Comparison of ENCODE assay signal across 8 mouse cellular contexts in genomic region chr2:38513183-38513529, GRCm38 (mm10). TPM values are rescaled to one million over a fixed set of nuclear protein-coding genes. Genes with fewer than 3 reads are reported as not detected.
A peak's percentile ranks its signal among the peaks of the same experiment; 100 is the strongest.
DNase-seq lines count a peak whose midpoint lies in the region; ATAC-seq lines count a peak whose summit lies in the region.

No protein-coding gene starts in this region.

- 43% methylated on average over 2 of the region's 2 CpGs for WGBS in forebrain, embryonic 14.5 days
- WGBS in liver, embryonic 11.5 days = 71% methylated on average over 2 of the region's 2 CpGs
- WGBS in stomach, embryonic 15.5 days = 61% methylated on average over 2 of the region's 2 CpGs

- peak overlapping the region; percentile 2 for H3K4me3 ChIP-seq in megakaryocyte, embryonic 14.5 days (replicated peaks)
- H3K4me3 ChIP-seq in forebrain, embryonic 14.5 days (ENCODE audit: low read depth, low read length) = peak overlapping the region; percentile 81
- H3K4me3 ChIP-seq in liver, embryonic 11.5 days (ENCODE audit: low read depth, low read length) = peak overlapping the region; percentile 86
- peak overlapping the region; percentile 82 for H3K4me3 ChIP-seq in stomach, embryonic 15.5 days (replicated peaks)

- H3K9me3 ChIP-seq in megakaryocyte, embryonic 14.5 days = peaks cover 10% of the 10 kb centered on the region
- H3K9me3 ChIP-seq in forebrain, embryonic 14.5 days (replicated peaks; ENCODE audit: control insufficient read depth, low read length) = 0 out of 2 replicates have a peak, but pooled peaks cover 2% of the 10 kb centered on the region
- no peaks in the 10 kb centered on the region for H3K9me3 ChIP-seq in liver, embryonic 11.5 days (ENCODE audit: control insufficient read depth, low read length)
- no peaks in the 10 kb centered on the region for H3K9me3 ChIP-seq in stomach, embryonic 15.5 days

- no peak for DNase-seq in forebrain, embryonic 14.5 days (ENCODE audit: low spot score)
- DNase-seq in liver, embryonic 11.5 days (ENCODE audit: low spot score) = no peak
- DNase-seq in left cerebral cortex, postnatal 36 days (ENCODE audit: low spot score in 2 of 2) = no peak
- DNase-seq in c-Kit-positive CD71-positive TER-119-positive erythroid progenitor cells, embryonic 14.5 days (ENCODE audit: low spot score) = no peak
- no peak for DNase-seq in spleen, postnatal 10 days (ENCODE audit: low spot score in 2 of 2)

- peak overlapping the region; percentile 83; the same call in 1 of the 2 replicates for H3K27ac ChIP-seq in forebrain, embryonic 14.5 days (ENCODE audit: low read depth, low read length)
- peak overlapping the region; percentile 56; the same call in 1 of the 2 replicates for H3K27ac ChIP-seq in liver, embryonic 11.5 days (ENCODE audit: low read depth, low read length)
- H3K27ac ChIP-seq in stomach, embryonic 15.5 days = peak overlapping the region; percentile 95

- H3K4me1 ChIP-seq in megakaryocyte, embryonic 14.5 days = peaks cover 29% of the 10 kb centered on the region
- H3K4me1 ChIP-seq in forebrain, embryonic 14.5 days (ENCODE audit: control insufficient read depth, insufficient read depth, low read length) = peaks cover 32% of the 10 kb centered on the region
- H3K4me1 ChIP-seq in liver, embryonic 11.5 days (replicated peaks; ENCODE audit: control insufficient read depth, insufficient read depth, low read length) = peaks cover 14% of the 10 kb centered on the region
- H3K4me1 ChIP-seq in stomach, embryonic 15.5 days = peaks cover 25% of the 10 kb centered on the region

- H3K9ac ChIP-seq in forebrain, embryonic 14.5 days (ENCODE audit: low read length) = peak overlapping the region; percentile 90
- peak overlapping the region; percentile 48 for H3K9ac ChIP-seq in liver, embryonic 11.5 days (ENCODE audit: low read depth, low read length)
- H3K9ac ChIP-seq in stomach, embryonic 15.5 days = peak overlapping the region; percentile 74; the same call in 1 of the 2 replicates

- peaks cover 82% of the 10 kb centered on the region for H3K27me3 ChIP-seq in megakaryocyte, embryonic 14.5 days (replicated peaks)
- no peaks in the 10 kb centered on the region for H3K27me3 ChIP-seq in forebrain, embryonic 14.5 days (replicated peaks; ENCODE audit: control insufficient read depth, insufficient read depth, low read length)
- peaks cover 5% of the 10 kb centered on the region; the same call in 1 of the 2 replicates for H3K27me3 ChIP-seq in liver, embryonic 11.5 days (replicated peaks; ENCODE audit: control insufficient read depth, insufficient read depth, low read length)
- no peaks in the 10 kb centered on the region for H3K27me3 ChIP-seq in stomach, embryonic 15.5 days (replicated peaks)

- H3K4me2 ChIP-seq in forebrain, embryonic 14.5 days (ENCODE audit: low read length) = peak overlapping the region; percentile 76
- H3K4me2 ChIP-seq in liver, embryonic 11.5 days = peak overlapping the region; percentile 74
- H3K4me2 ChIP-seq in stomach, embryonic 15.5 days = peak overlapping the region; percentile 82

- H3K36me3 ChIP-seq in megakaryocyte, embryonic 14.5 days (replicated peaks; ENCODE audit: low read length) = no peaks in the 10 kb centered on the region
- H3K36me3 ChIP-seq in forebrain, embryonic 14.5 days (ENCODE audit: control insufficient read depth, insufficient read depth, low read length) = no peaks in the 10 kb centered on the region
- H3K36me3 ChIP-seq in liver, embryonic 11.5 days (ENCODE audit: control insufficient read depth, insufficient read depth, low read length) = peaks cover 4% of the 10 kb centered on the region; the same call in 1 of the 2 replicates
- no peaks in the 10 kb centered on the region for H3K36me3 ChIP-seq in stomach, embryonic 15.5 days

- ATAC-seq in megakaryocyte, adult 5-6 weeks (ENCODE audit: poor library complexity, severe bottlenecking) = no peak
- no peak for ATAC-seq in forebrain, embryonic 14.5 days
- no peak for ATAC-seq in liver, embryonic 11.5 days (replicated peaks; ENCODE audit: low FRiP score)
- ATAC-seq in stomach, embryonic 15.5 days (ENCODE audit: insufficient read depth, low FRiP score, low read depth) = no peak

- intact Hi-C loops in left cerebral cortex, postnatal 36 days (cut with DNase I) = no loop called here

RNA-seq across cellular contexts. Expression of gene Nek6, which starts 1.7 kb away (rescaled TPM):
- 4.4 and 7.3 TPM in 2 replicates for polyA plus RNA-seq in megakaryocyte, embryonic 14.5 days (2012; ENCODE audit: insufficient read depth, low replicate concordance)
- total RNA-seq in megakaryocyte, adult 5-6 weeks (2015) = 4.1 and 6.9 TPM in 2 replicates
- total RNA-seq in megakaryocyte, adult 5-6 weeks (2017) = 1.9 and 3.4 TPM in 2 replicates
- 95.1 and 96.7 TPM in 2 replicates for polyA plus RNA-seq in forebrain, embryonic 14.5 days (2014; fragmentation: Nextera tagmentation; extraction: Ambion mirVana)
- 64.9 and 66.2 TPM in 2 replicates for polyA plus RNA-seq in liver, embryonic 11.5 days (2014; fragmentation: Nextera tagmentation; extraction: Ambion mirVana)
- 109 and 111 TPM in 2 replicates for polyA plus RNA-seq in stomach, embryonic 15.5 days (2015; fragmentation: Nextera tagmentation; extraction: Ambion mirVana)
- 10 to 100 TPM; 27.0 to 27.9 TPM for total RNA-seq in left cerebral cortex, postnatal 36 days (2021)

Comparison
In these comparisons a context has a peak if more than half of its experiments do, and no peak if none do; other contexts are left out.
1. H3K4me3 ChIP-seq: peak in every context shown above with its lines; median percentile 86 in liver, embryonic 11.5 days; 82 in stomach, embryonic 15.5 days; 81 in forebrain, embryonic 14.5 days; 2 in megakaryocyte, embryonic 14.5 days.